In the genomic region with DNA sequence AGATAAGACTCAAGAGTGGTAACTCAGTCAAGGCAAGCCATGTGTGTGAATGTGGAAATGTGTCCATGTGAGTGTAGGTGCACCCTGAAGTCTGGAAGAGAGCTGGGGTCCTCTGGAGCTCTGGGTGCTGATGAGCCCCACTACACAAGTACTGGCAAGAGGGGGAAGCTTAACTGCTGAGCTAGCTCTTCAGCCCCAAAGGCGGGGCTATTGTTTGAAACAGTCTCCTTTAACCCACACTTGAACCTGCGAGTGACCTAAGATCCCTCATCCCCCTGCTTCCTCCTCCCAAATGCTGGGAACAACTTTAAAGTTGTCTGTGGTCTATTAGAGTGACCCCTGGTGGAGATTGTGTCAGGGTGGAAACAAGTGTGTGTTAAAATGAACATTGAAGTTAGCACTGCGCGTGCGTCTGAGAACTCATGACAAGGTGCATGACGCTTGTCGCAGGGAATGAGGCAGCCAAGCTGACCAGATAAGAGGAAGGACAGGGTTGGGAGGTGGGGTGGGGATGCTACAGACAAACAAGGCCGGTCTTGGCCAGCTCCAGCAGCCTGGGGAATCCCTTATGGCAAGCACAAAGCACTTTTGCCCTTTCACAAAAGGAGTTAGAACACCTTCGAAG, we compare ENCODE assay signal across 14 mouse cellular contexts. TPM values are rescaled to one million over a fixed set of nuclear protein-coding genes. Genes with fewer than 3 reads are reported as not detected.
DNase-seq lines count a peak whose midpoint lies in the region; ATAC-seq and TF ChIP-seq lines count a peak whose summit lies in the region.
"Had no signal": no experiment of that assay in that cellular context is flagged by ENCODE, and none has a peak within 500 bp of the region (broad histone marks: within the 10 kb centered on the region; RNA-seq: fewer than 3 reads in every experiment).

No protein-coding gene starts in this region.

- WGBS in heart, embryonic 11.5 days (ENCODE audit: insufficient replicate concordance), result 62% methylated on average over 9 of the region's 9 CpGs
- WGBS in lung, adult 2 months, result 69% methylated on average over 9 of the region's 9 CpGs
- WGBS in small intestine, adult 2 months, result 75% methylated on average over 9 of the region's 9 CpGs

- no peak for TF ChIP-seq POLR2A in lung, adult 2 months (IDR thresholded peaks at IDR 0.05; ENCODE audit: borderline replicate concordance, extremely low read depth, low read depth, low read length)
- no peak for TF ChIP-seq POLR2A in small intestine, adult 2 months (IDR thresholded peaks at IDR 0.05; ENCODE audit: low read depth, low read length)

- TF ChIP-seq CTCF in lung, adult 2 months (IDR thresholded peaks at IDR 0.05; ENCODE audit: insufficient read depth, low read length), result no peak
- TF ChIP-seq CTCF in small intestine, adult 2 months (IDR thresholded peaks at IDR 0.05; ENCODE audit: extremely low read depth, insufficient read length, insufficient replicate concordance, low read depth, low read length), result peak; percentile 21; the same call in 1 of the 2 replicates

- H3K4me1 ChIP-seq in heart, embryonic 11.5 days (ENCODE audit: control insufficient read depth, insufficient read depth, low read length), result peaks cover 18% of the 10 kb centered on the region
- peaks cover 7% of the 10 kb centered on the region for H3K4me1 ChIP-seq in lung, adult 2 months (ENCODE audit: control insufficient read depth, insufficient read depth, low read length)
- peaks cover 18% of the 10 kb centered on the region for H3K4me1 ChIP-seq in small intestine, adult 2 months (ENCODE audit: control insufficient read depth, insufficient read depth, insufficient read length, low read length)

- peak; percentile 25 to 51 for DNase-seq in heart, adult 18-20 months
- DNase-seq in lung, postnatal 10 days, result peak; percentile 46
- DNase-seq in lung, adult 2 months, result no peak
- peak; percentile 76 for DNase-seq in adrenal gland, postnatal 14 days
- DNase-seq in right cerebral cortex, adult 2 months (ENCODE audit: low spot score in 2 of 2), result no peak
- DNase-seq in frontal cortex, adult 2 months (ENCODE audit: extremely low spot score in 1 of 2, low spot score in 1 of 2), result no peak
- DNase-seq: cerebellum, adult 18-20 months; kidney, postnatal 36 days had no signal

- ATAC-seq in heart, embryonic 11.5 days (replicated peaks; ENCODE audit: insufficient number of reproducible peaks, low FRiP score, low TSS enrichment), result no peak

- H3K27ac ChIP-seq in heart, embryonic 11.5 days (ENCODE audit: low read depth, low read length), result no peak overlapping the region
- peak overlapping the region; percentile 71; the same call in 1 of the 2 replicates for H3K27ac ChIP-seq in small intestine, adult 2 months (ENCODE audit: insufficient read depth, low read depth, low read length)
- H3K27ac ChIP-seq: embryonic facial prominence, embryonic 15.5 days; hindbrain, embryonic 12.5 days; limb, embryonic 12.5 days had no signal

- H3K4me2 ChIP-seq in heart, embryonic 11.5 days, result no peak overlapping the region
- H3K4me2 ChIP-seq: embryonic facial prominence, embryonic 15.5 days; hindbrain, embryonic 12.5 days; limb, embryonic 12.5 days had no signal

- no peaks in the 10 kb centered on the region for H3K27me3 ChIP-seq in heart, embryonic 11.5 days (ENCODE audit: control insufficient read depth, insufficient read depth, low read length)
- no peaks in the 10 kb centered on the region for H3K27me3 ChIP-seq in small intestine, adult 2 months (ENCODE audit: control insufficient read depth, insufficient read depth, low read length)
- H3K27me3 ChIP-seq: embryonic facial prominence, embryonic 15.5 days; hindbrain, embryonic 12.5 days; limb, embryonic 12.5 days had no signal

- peaks cover 6% of the 10 kb centered on the region for H3K36me3 ChIP-seq in heart, embryonic 11.5 days (ENCODE audit: control insufficient read depth, insufficient read depth, low read length)
- H3K36me3 ChIP-seq in small intestine, adult 2 months (ENCODE audit: control insufficient read depth, insufficient read depth, low read length), result peaks cover 40% of the 10 kb centered on the region
- H3K36me3 ChIP-seq: hindbrain, embryonic 12.5 days; limb, embryonic 12.5 days had no signal

- H3K9me3 ChIP-seq in heart, embryonic 11.5 days (replicated peaks; ENCODE audit: control insufficient read depth, low read length), result no peaks in the 10 kb centered on the region
- H3K9me3 ChIP-seq: embryonic facial prominence, embryonic 15.5 days; G1E; hindbrain, embryonic 12.5 days; limb, embryonic 12.5 days had no signal

- H3K9ac ChIP-seq in heart, embryonic 11.5 days (ENCODE audit: low read depth, low read length), result no peak overlapping the region
- H3K9ac ChIP-seq: embryonic facial prominence, embryonic 15.5 days; hindbrain, embryonic 12.5 days; limb, embryonic 12.5 days had no signal

- no peak overlapping the region for H3K4me3 ChIP-seq in heart, embryonic 11.5 days (ENCODE audit: low read depth, low read length)
- no peak overlapping the region for H3K4me3 ChIP-seq in lung, adult 2 months (replicated peaks; ENCODE audit: extremely low read depth, low read depth, low read length)
- no peak overlapping the region for H3K4me3 ChIP-seq in small intestine, adult 2 months (ENCODE audit: low read depth, low read length)
- H3K4me3 ChIP-seq: embryonic facial prominence, embryonic 15.5 days; hindbrain, embryonic 12.5 days; limb, embryonic 12.5 days had no signal

RNA-seq across cellular contexts. Expression of a gene that starts 21.6 kb away (rescaled TPM):
- total RNA-seq in heart, adult 18-20 months (2021), result 10 to 100 TPM; 21.8 to 26.1 TPM
- polyA plus RNA-seq in heart, embryonic 11.5 days (2014; fragmentation: Nextera tagmentation; extraction: Ambion mirVana), result 9.4 and 14.9 TPM in 2 replicates
- polyA plus RNA-seq in lung, adult 2 months (2012; rRNA removed), result 51.5 and 52.9 TPM in 2 replicates
- 102 and 115 TPM in 2 replicates for total RNA-seq in adrenal gland, postnatal 14 days (2021)
- 57.2 and 129 TPM in 2 replicates for polyA plus RNA-seq in small intestine, adult 2 months (2012; rRNA removed)
- polyA plus RNA-seq in frontal cortex, adult 2 months (2012; rRNA removed), result 4.3 and 4.4 TPM in 2 replicates

RNA-seq across cellular contexts. Expression of a gene that starts 45.9 kb away (rescaled TPM):
- total RNA-seq in heart, adult 18-20 months (2021), result 1 to 10 TPM; 8.6 to 10.0 TPM
- polyA plus RNA-seq in heart, embryonic 11.5 days (2014; fragmentation: Nextera tagmentation; extraction: Ambion mirVana), result 4.2 and 4.5 TPM in 2 replicates
- polyA plus RNA-seq in lung, adult 2 months (2012; rRNA removed), result 8.2 and 9.4 TPM in 2 replicates
- total RNA-seq in adrenal gland, postnatal 14 days (2021), result 12.8 and 15.0 TPM in 2 replicates
- 2.1 and 3.2 TPM in 2 replicates for polyA plus RNA-seq in small intestine, adult 2 months (2012; rRNA removed)
- 32.2 and 35.7 TPM in 2 replicates for polyA plus RNA-seq in frontal cortex, adult 2 months (2012; rRNA removed)

RNA-seq across cellular contexts. Expression of a gene that starts 50.7 kb away (rescaled TPM):
- total RNA-seq in heart, adult 18-20 months (2021), result 1 to 10 TPM; 4.8 to 4.9 TPM
- 8.5 and 9.0 TPM in 2 replicates for polyA plus RNA-seq in heart, embryonic 11.5 days (2014; fragmentation: Nextera tagmentation; extraction: Ambion mirVana)
- 3.5 and 4.0 TPM in 2 replicates for polyA plus RNA-seq in lung, adult 2 months (2012; rRNA removed)
- total RNA-seq in adrenal gland, postnatal 14 days (2021), result 8.6 and 11.2 TPM in 2 replicates
- 1.1 and 1.4 TPM in 2 replicates for polyA plus RNA-seq in small intestine, adult 2 months (2012; rRNA removed)
- 17.0 and 19.3 TPM in 2 replicates for polyA plus RNA-seq in frontal cortex, adult 2 months (2012; rRNA removed)

RNA-seq across cellular contexts. Expression of a gene that starts 52.8 kb away (rescaled TPM):
- total RNA-seq in heart, adult 18-20 months (2021), result not detected
- not detected in 2 replicates for polyA plus RNA-seq in heart, embryonic 11.5 days (2014; fragmentation: Nextera tagmentation; extraction: Ambion mirVana)
- 0.76 and 1.0 TPM in 2 replicates for polyA plus RNA-seq in lung, adult 2 months (2012; rRNA removed)
- total RNA-seq in adrenal gland, postnatal 14 days (2021), result not detected in 2 replicates
- polyA plus RNA-seq in small intestine, adult 2 months (2012; rRNA removed), result not detected in 2 replicates
- polyA plus RNA-seq in frontal cortex, adult 2 months (2012; rRNA removed), result 3.0 and 3.2 TPM in 2 replicates
- total RNA-seq: G1E had no signal
- polyA plus RNA-seq: G1E had no signal

RNA-seq across cellular contexts. Expression of a gene that starts 54.1 kb away (rescaled TPM):
- not detected for total RNA-seq in heart, adult 18-20 months (2021)
- not detected in 2 replicates for polyA plus RNA-seq in heart, embryonic 11.5 days (2014; fragmentation: Nextera tagmentation; extraction: Ambion mirVana)
- polyA plus RNA-seq in lung, adult 2 months (2012; rRNA removed), result 0.97 and 1.3 TPM in 2 replicates
- not detected in 2 replicates for total RNA-seq in adrenal gland, postnatal 14 days (2021)
- polyA plus RNA-seq in small intestine, adult 2 months (2012; rRNA removed), result 0.37 TPM in 1 of 2 replicates, not detected in the other
- 0.28 TPM in 1 of 2 replicates, not detected in the other for polyA plus RNA-seq in frontal cortex, adult 2 months (2012; rRNA removed)
- total RNA-seq: G1E had no signal
- polyA plus RNA-seq: embryonic facial prominence, embryonic 15.5 days; G1E; hindbrain, embryonic 12.5 days; limb, embryonic 12.5 days had no signal

Comparison
In these comparisons a context has a peak if more than half of its experiments do, and no peak if none do; other contexts are left out.
1. DNase-seq: peak in heart, adult 18-20 months (2 of 2), lung, postnatal 10 days (single experiment) and adrenal gland, postnatal 14 days (single experiment); none in lung, adult 2 months (single experiment), right cerebral cortex, adult 2 months (0 of 2) and frontal cortex, adult 2 months (0 of 2).